Mouse (Mus musculus): ENCODE measurements around the gene Pgap2. TPM values are rescaled to one million over a fixed set of nuclear protein-coding genes. Genes with fewer than 3 reads are reported as not detected.

The Pgap2 gene
- polyA plus RNA-seq, 1 experiment from 2014 or later, result 109 TPM

DNA sequence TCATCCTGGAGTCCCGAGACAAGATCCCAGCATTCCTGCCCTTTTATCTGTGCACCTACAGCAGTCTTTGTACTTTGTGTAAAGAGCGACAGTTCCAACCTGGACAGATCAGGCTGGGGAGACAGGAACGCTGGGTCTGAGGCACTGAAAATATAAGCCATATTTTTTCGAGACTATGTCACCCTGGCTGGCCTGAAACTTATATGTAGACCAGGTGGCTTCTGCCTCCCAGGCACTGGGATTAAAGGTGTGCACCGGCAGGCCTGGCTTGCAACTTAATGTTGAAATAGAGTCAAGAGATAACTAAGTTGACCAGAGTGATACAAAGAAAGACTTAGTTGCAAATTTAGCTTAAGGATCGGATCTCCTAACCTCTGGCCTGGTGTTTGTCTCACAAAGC, 36.3 kb downstream of the Pgap2 start:
- Histone ChIP-seq H3K4me2 (ENCODE audit: low read depth, low read length) (peak overlapping the region; percentile 85; the same call in 1 of the 2 replicates), H3K4me3 (replicated peaks; ENCODE audit: low read length) (no peak overlapping the region), H3K9me3 (replicated peaks; ENCODE audit: control insufficient read depth, low read length) (no peaks in the 10 kb centered on the region), H3K36me3 (ENCODE audit: control insufficient read depth, insufficient read depth, low read length) (0 out of 2 replicates have a peak, but pooled peaks cover under 1% of the 10 kb centered on the region), H3K27ac (ENCODE audit: low read length) (peak overlapping the region; percentile 69), H3K4me1 (ENCODE audit: control insufficient read depth, insufficient read depth, low read length) (peaks cover 50% of the 10 kb centered on the region), H3K27me3 (ENCODE audit: control insufficient read depth, insufficient read depth, low read length) (no peaks in the 10 kb centered on the region), H3K9ac (ENCODE audit: low read length) (peak overlapping the region; percentile 61)
- WGBS, result 49% methylated on average over 6 of the region's 6 CpGs
- ATAC-seq (ENCODE audit: insufficient read depth, low FRiP score), result no peak

GRCm38 (mm10) chr7:102246956-102247797, 37.2 kb downstream of the Pgap2 start:
- peak overlapping the region; percentile 85; the same call in 1 of the 2 replicates for H3K4me2 ChIP-seq (ENCODE audit: low read depth, low read length)
- no peaks in the 10 kb centered on the region for H3K9me3 ChIP-seq (replicated peaks; ENCODE audit: control insufficient read depth, low read length)
- H3K27me3 ChIP-seq (ENCODE audit: control insufficient read depth, insufficient read depth, low read length), result no peaks in the 10 kb centered on the region
- no peaks in the 10 kb centered on the region for H3K36me3 ChIP-seq (ENCODE audit: control insufficient read depth, insufficient read depth, low read length)
- H3K9ac ChIP-seq (ENCODE audit: low read length), result no peak overlapping the region
- H3K4me3 ChIP-seq (replicated peaks; ENCODE audit: low read length), result peak overlapping the region; percentile 87; the same call in 1 of the 2 replicates
- H3K27ac ChIP-seq (ENCODE audit: low read length), result peak overlapping the region; percentile 11; the same call in 1 of the 2 replicates
- 54% methylated on average over 12 of the region's 12 CpGs for whole genome bisulfite sequencing
- H3K4me1 ChIP-seq (ENCODE audit: control insufficient read depth, insufficient read depth, low read length), result peaks cover 50% of the 10 kb centered on the region
- ATAC-seq (ENCODE audit: insufficient read depth, low FRiP score), result no peak

DNA sequence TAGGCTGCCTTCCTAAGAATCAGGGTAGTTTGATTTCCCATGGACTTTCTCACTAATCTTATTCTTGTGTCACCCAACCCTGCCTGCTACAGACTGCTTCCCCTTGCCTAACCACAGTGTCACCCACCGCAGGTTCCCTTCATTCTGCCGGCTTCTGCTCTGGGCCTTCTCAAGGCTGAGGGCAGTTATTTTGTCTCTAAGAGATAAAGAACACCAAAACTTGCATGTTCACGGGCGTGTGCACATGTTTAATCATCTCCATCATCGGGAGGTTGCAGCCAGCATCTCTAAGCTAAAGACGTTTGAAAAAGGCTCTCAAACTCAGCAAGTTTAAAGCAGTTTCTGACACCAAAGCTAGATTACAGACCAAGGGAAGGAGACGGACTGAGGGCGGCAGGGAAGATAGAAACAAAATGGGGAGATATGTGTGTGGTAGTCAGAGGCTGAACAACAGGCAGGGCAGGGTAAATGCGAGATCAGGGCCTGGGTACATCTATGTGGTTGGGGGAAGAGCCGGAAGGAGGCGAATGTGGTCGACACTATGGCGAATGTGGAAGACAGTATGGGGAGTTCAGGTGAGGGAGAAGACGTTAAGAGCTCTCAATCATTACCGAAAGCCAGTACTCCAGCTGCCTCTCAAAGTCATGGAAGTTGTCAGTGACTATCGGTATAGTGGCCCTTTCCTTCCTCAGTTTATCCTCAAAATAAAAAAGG, 38.8 kb downstream of the Pgap2 start:
- no peaks in the 10 kb centered on the region for H3K9me3 ChIP-seq (replicated peaks; ENCODE audit: control insufficient read depth, low read length)
- peak overlapping the region; percentile 85 for H3K4me2 ChIP-seq (ENCODE audit: low read depth, low read length)
- H3K9ac ChIP-seq (ENCODE audit: low read length), result peak overlapping the region; percentile 94
- no peaks in the 10 kb centered on the region for H3K36me3 ChIP-seq (ENCODE audit: control insufficient read depth, insufficient read depth, low read length)
- WGBS, result 11% methylated on average over 16 of the region's 16 CpGs
- no peaks in the 10 kb centered on the region for H3K27me3 ChIP-seq (ENCODE audit: control insufficient read depth, insufficient read depth, low read length)
- H3K4me3 ChIP-seq (replicated peaks; ENCODE audit: low read length), result peak overlapping the region; percentile 87
- peaks cover 50% of the 10 kb centered on the region for H3K4me1 ChIP-seq (ENCODE audit: control insufficient read depth, insufficient read depth, low read length)
- H3K27ac ChIP-seq (ENCODE audit: low read length), result peak overlapping the region; percentile 99
- no peak for ATAC-seq (ENCODE audit: insufficient read depth, low FRiP score)

- H3K9ac ChIP-seq (ENCODE audit: low read length), result peak overlapping the region; percentile 94
- peak overlapping the region; percentile 99 for H3K27ac ChIP-seq (ENCODE audit: low read length)
- H3K27me3 ChIP-seq (ENCODE audit: control insufficient read depth, insufficient read depth, low read length), result no peaks in the 10 kb centered on the region
- no peaks in the 10 kb centered on the region for H3K9me3 ChIP-seq (replicated peaks; ENCODE audit: control insufficient read depth, low read length)
- peaks cover 44% of the 10 kb centered on the region for H3K4me1 ChIP-seq (ENCODE audit: control insufficient read depth, insufficient read depth, low read length)
- H3K36me3 ChIP-seq (ENCODE audit: control insufficient read depth, insufficient read depth, low read length), result no peaks in the 10 kb centered on the region
- peak; percentile 9 for ATAC-seq (ENCODE audit: insufficient read depth, low FRiP score)
- H3K4me2 ChIP-seq (ENCODE audit: low read depth, low read length), result peak overlapping the region; percentile 85
- peak overlapping the region; percentile 87 for H3K4me3 ChIP-seq (replicated peaks; ENCODE audit: low read length)
- WGBS, result 0% methylated on average over 23 of the region's 23 CpGs
Observed at GRCm38 (mm10) chr7:102249531-102249895, 39.5 kb downstream of the Pgap2 start.

GRCm38 (mm10) chr7:102249896-102250630, 40.1 kb downstream of the Pgap2 start:
- no peaks in the 10 kb centered on the region for H3K9me3 ChIP-seq (replicated peaks; ENCODE audit: control insufficient read depth, low read length)
- H3K4me2 ChIP-seq (ENCODE audit: low read depth, low read length), result peak overlapping the region; percentile 85
- H3K9ac ChIP-seq (ENCODE audit: low read length), result peak overlapping the region; percentile 94
- no peaks in the 10 kb centered on the region for H3K36me3 ChIP-seq (ENCODE audit: control insufficient read depth, insufficient read depth, low read length)
- H3K27ac ChIP-seq (ENCODE audit: low read length), result peak overlapping the region; percentile 99
- peaks cover 39% of the 10 kb centered on the region for H3K4me1 ChIP-seq (ENCODE audit: control insufficient read depth, insufficient read depth, low read length)
- peak; percentile 87 for ATAC-seq (ENCODE audit: insufficient read depth, low FRiP score)
- H3K27me3 ChIP-seq (ENCODE audit: control insufficient read depth, insufficient read depth, low read length), result no peaks in the 10 kb centered on the region
- under 1% methylated on average over 42 of the region's 49 CpGs for WGBS
- H3K4me3 ChIP-seq (replicated peaks; ENCODE audit: low read length), result peak overlapping the region; percentile 87

DNA sequence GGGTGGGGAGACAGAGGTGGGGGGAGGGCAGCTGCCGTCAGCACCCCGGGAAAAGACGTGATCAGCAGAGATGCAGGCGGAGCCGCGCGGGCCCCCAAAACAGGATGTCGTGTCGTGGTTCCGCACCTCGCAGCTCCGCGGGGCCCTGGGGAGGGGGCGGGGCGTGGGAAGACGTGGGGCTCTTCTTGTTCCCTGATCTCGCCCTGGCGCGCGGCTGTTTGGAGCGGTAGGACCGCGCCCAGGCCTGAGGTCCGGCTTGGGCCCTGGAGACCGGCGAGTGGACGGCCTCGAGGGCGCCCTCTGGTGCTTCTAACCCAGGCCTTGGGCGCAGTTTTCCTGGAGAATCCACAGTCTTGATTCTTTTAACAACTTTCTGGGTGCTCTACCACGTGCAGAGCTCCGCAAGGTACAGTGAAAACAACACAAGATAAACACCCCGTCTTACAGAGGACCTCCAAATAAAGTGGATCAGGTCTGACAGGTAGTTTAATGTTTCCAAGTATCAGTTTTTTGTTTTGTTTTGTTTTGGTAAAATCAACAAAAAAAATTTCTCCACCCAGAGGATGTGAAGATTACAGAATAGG, 40.7 kb downstream of the Pgap2 start:
- Histone ChIP-seq H3K27ac (ENCODE audit: low read length) (peak overlapping the region; percentile 99), H3K9ac (ENCODE audit: low read length) (peak overlapping the region; percentile 94), H3K36me3 (ENCODE audit: control insufficient read depth, insufficient read depth, low read length) (no peaks in the 10 kb centered on the region), H3K27me3 (ENCODE audit: control insufficient read depth, insufficient read depth, low read length) (no peaks in the 10 kb centered on the region), H3K4me1 (ENCODE audit: control insufficient read depth, insufficient read depth, low read length) (peaks cover 32% of the 10 kb centered on the region), H3K4me2 (ENCODE audit: low read depth, low read length) (peak overlapping the region; percentile 66), H3K4me3 (replicated peaks; ENCODE audit: low read length) (peak overlapping the region; percentile 87), H3K9me3 (replicated peaks; ENCODE audit: control insufficient read depth, low read length) (no peaks in the 10 kb centered on the region)
- ATAC-seq (ENCODE audit: insufficient read depth, low FRiP score), result peak; percentile 86
- WGBS, result under 1% methylated on average over 32 of the region's 33 CpGs

DNA sequence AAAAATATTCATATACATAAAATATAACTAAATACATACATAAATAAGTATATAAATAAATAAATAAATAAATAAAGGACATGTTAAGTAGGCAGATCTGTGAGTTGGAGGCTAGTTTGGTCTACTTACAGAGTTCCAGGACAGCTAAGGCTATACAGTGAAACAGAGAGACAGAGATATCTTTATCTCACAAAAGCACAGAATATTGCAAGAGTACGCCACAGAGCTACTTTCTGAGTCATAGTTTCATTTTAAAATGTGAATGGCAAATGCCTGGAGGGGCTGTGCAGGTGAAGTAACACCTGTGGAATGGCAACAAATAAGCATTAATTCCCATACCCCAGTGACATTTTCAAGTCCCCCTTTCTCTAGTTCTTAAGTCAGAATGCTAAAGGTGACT, 43.6 kb downstream of the Pgap2 start:
- H3K4me1 ChIP-seq (ENCODE audit: control insufficient read depth, insufficient read depth, low read length), result peaks cover 4% of the 10 kb centered on the region
- no peaks in the 10 kb centered on the region for H3K9me3 ChIP-seq (replicated peaks; ENCODE audit: control insufficient read depth, low read length)
- H3K9ac ChIP-seq (ENCODE audit: low read length), result no peak overlapping the region
- H3K27me3 ChIP-seq (ENCODE audit: control insufficient read depth, insufficient read depth, low read length), result no peaks in the 10 kb centered on the region
- no peak overlapping the region for H3K27ac ChIP-seq (ENCODE audit: low read length)
- H3K4me3 ChIP-seq (replicated peaks; ENCODE audit: low read length), result no peak overlapping the region
- H3K36me3 ChIP-seq (ENCODE audit: control insufficient read depth, insufficient read depth, low read length), result no peaks in the 10 kb centered on the region
- WGBS, result 85% methylated on average over 1 of the region's 1 CpGs
- no peak for ATAC-seq (ENCODE audit: insufficient read depth, low FRiP score)
- H3K4me2 ChIP-seq (ENCODE audit: low read depth, low read length), result no peak overlapping the region

DNA sequence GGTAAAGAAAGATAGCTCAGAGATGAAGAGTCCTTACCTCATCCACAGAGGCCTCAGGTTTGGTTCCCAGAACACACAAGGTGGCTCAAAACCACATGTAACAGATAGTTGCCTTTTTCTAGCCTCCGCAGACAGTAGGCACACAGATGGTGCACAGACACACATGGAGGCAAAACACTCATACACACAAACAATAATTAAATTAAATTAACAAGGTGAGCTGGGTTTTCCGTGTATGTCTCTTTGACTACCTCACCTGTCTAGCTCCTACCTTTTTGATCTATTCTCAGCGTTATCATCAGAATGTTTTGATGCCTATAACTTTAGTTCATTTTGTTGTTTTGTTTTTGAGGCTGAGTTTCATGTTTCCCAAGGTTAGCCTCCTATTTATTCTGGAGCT, 45.9 kb downstream of the Pgap2 start, which contains the start of gene Rhog:
Gene Rhog, minus strand, starts transcription at position 101 of the 400 bp plus-strand sequence.
- ATAC-seq (ENCODE audit: insufficient read depth, low FRiP score), result no peak
- no peak within 1 kb of the TSS for H3K4me3 ChIP-seq (replicated peaks; ENCODE audit: low read length)
- H3K27me3 ChIP-seq (ENCODE audit: control insufficient read depth, insufficient read depth, low read length), result no peaks in the 10 kb centered on the region
- 82% methylated on average over 3 of the region's 3 CpGs for WGBS
- no peak within 1 kb of the TSS for H3K4me2 ChIP-seq (ENCODE audit: low read depth, low read length)
- H3K4me1 ChIP-seq (ENCODE audit: control insufficient read depth, insufficient read depth, low read length), result no peaks in the 10 kb centered on the region
- H3K36me3 ChIP-seq (ENCODE audit: control insufficient read depth, insufficient read depth, low read length), result no peaks in the 10 kb centered on the region
- no peaks in the 10 kb centered on the region for H3K9me3 ChIP-seq (replicated peaks; ENCODE audit: control insufficient read depth, low read length)
- no peak within 1 kb of the TSS for H3K9ac ChIP-seq (ENCODE audit: low read length)
- no peak within 1 kb of the TSS for H3K27ac ChIP-seq (ENCODE audit: low read length)
